Mouse (Mus musculus): Measurements from ENCODE around the gene Slc22a1. TPM values are rescaled to one million over a fixed set of nuclear protein-coding genes. Genes with fewer than 3 reads are reported as not detected.

Gene Slc22a1
- polyA plus RNA-seq, 1 experiment from 2014 or later: 1.1 TPM

GRCm38 (mm10) chr17:12652604-12653003 lies 23.0 kb downstream of the Slc22a1 start:
- WGBS: 81% methylated on average over 11 of the region's 11 CpGs
- no peak overlapping the region for H3K4me3 ChIP-seq
- DNase-seq (ENCODE audit: low spot score): no peak
- H3K27ac ChIP-seq: no peak overlapping the region
- no peaks in the 10 kb centered on the region for H3K27me3 ChIP-seq (ENCODE audit: insufficient read depth, poor library complexity, severe bottlenecking)
- H3K4me1 ChIP-seq: 0 out of 2 replicates have a peak, but pooled peaks cover 5% of the 10 kb centered on the region
- H3K9me3 ChIP-seq: no peaks in the 10 kb centered on the region
- H3K36me3 ChIP-seq: no peaks in the 10 kb centered on the region

GRCm38 (mm10) chr17:12645461-12645860 lies 30.2 kb downstream of the Slc22a1 start:
- DNase-seq (ENCODE audit: low spot score): no peak
- 0 out of 2 replicates have a peak, but pooled peaks cover 2% of the 10 kb centered on the region for H3K9me3 ChIP-seq
- WGBS: 93% methylated on average over 5 of the region's 5 CpGs

GRCm38 (mm10) chr17:12641087-12641486 lies 34.5 kb downstream of the Slc22a1 start:
- H3K27ac ChIP-seq: no peak overlapping the region
- H3K36me3 ChIP-seq: no peaks in the 10 kb centered on the region
- 72% methylated on average over 4 of the region's 4 CpGs for WGBS
- H3K4me3 ChIP-seq: no peak overlapping the region
- no peaks in the 10 kb centered on the region for H3K27me3 ChIP-seq (ENCODE audit: insufficient read depth, poor library complexity, severe bottlenecking)
- H3K4me1 ChIP-seq: peaks cover 3% of the 10 kb centered on the region; the same call in 1 of the 2 replicates
- no peak for DNase-seq (ENCODE audit: low spot score)
- 0 out of 2 replicates have a peak, but pooled peaks cover 7% of the 10 kb centered on the region for H3K9me3 ChIP-seq

More at GRCm38 (mm10) chr17:12645461-12645860, 30.2 kb downstream of the Slc22a1 start:
- Histone ChIP-seq H3K27ac (no peak overlapping the region), H3K27me3 (ENCODE audit: insufficient read depth, poor library complexity, severe bottlenecking) (no peaks in the 10 kb centered on the region), H3K4me3 (no peak overlapping the region), H3K36me3 (no peaks in the 10 kb centered on the region), H3K4me1 (no peaks in the 10 kb centered on the region)

- 78% methylated on average over 3 of the region's 3 CpGs for WGBS
- DNase-seq (ENCODE audit: low spot score): no peak
- 0 out of 2 replicates have a peak, but pooled peaks cover 7% of the 10 kb centered on the region for H3K9me3 ChIP-seq
- H3K4me3 ChIP-seq: no peak overlapping the region
- H3K36me3 ChIP-seq: no peaks in the 10 kb centered on the region
- H3K4me1 ChIP-seq: peaks cover 3% of the 10 kb centered on the region; the same call in 1 of the 2 replicates
- peaks cover 10% of the 10 kb centered on the region; the same call in 1 of the 2 replicates for H3K27me3 ChIP-seq (ENCODE audit: insufficient read depth, poor library complexity, severe bottlenecking)
- H3K27ac ChIP-seq: no peak overlapping the region
These were observed 36.0 kb downstream of the Slc22a1 start for GRCm38 (mm10) chr17:12639585-12639984.

GRCm38 (mm10) chr17:12634814-12635213 lies 40.8 kb downstream of the Slc22a1 start:
- peaks cover 14% of the 10 kb centered on the region; the same call in 1 of the 2 replicates for H3K27me3 ChIP-seq (ENCODE audit: insufficient read depth, poor library complexity, severe bottlenecking)
- no peaks in the 10 kb centered on the region for H3K36me3 ChIP-seq
- WGBS: 70% methylated on average over 4 of the region's 4 CpGs
- no peak for DNase-seq (ENCODE audit: low spot score)
- peaks cover 22% of the 10 kb centered on the region for H3K4me1 ChIP-seq
- H3K9me3 ChIP-seq: 0 out of 2 replicates have a peak, but pooled peaks cover 5% of the 10 kb centered on the region
- no peak overlapping the region for H3K27ac ChIP-seq
- H3K4me3 ChIP-seq: no peak overlapping the region

- Histone ChIP-seq H3K36me3 (no peaks in the 10 kb centered on the region), H3K9me3 (no peaks in the 10 kb centered on the region), H3K27me3 (ENCODE audit: insufficient read depth, poor library complexity, severe bottlenecking) (peaks cover 14% of the 10 kb centered on the region; the same call in 1 of the 2 replicates), H3K27ac (peak overlapping the region; percentile 47; the same call in 1 of the 2 replicates), H3K4me3 (no peak overlapping the region), H3K4me1 (peaks cover 19% of the 10 kb centered on the region)
- peak; percentile 79 for DNase-seq (ENCODE audit: low spot score)
- 21% methylated on average over 7 of the region's 7 CpGs for WGBS
These were observed 43.6 kb downstream of the Slc22a1 start for GRCm38 (mm10) chr17:12631771-12632600.

GRCm38 (mm10) chr17:12630976-12631730 lies 44.5 kb downstream of the Slc22a1 start:
- H3K4me1 ChIP-seq: peaks cover 19% of the 10 kb centered on the region
- DNase-seq (ENCODE audit: low spot score): no peak
- H3K36me3 ChIP-seq: no peaks in the 10 kb centered on the region
- no peak overlapping the region for H3K4me3 ChIP-seq
- H3K9me3 ChIP-seq: no peaks in the 10 kb centered on the region
- H3K27ac ChIP-seq: peak overlapping the region; percentile 30
- peaks cover 14% of the 10 kb centered on the region; the same call in 1 of the 2 replicates for H3K27me3 ChIP-seq (ENCODE audit: insufficient read depth, poor library complexity, severe bottlenecking)
- WGBS: 39% methylated on average over 6 of the region's 6 CpGs

GRCm38 (mm10) chr17:12627983-12628382 lies 47.6 kb downstream of the Slc22a1 start:
- 81% methylated on average over 4 of the region's 4 CpGs for WGBS
- H3K4me3 ChIP-seq: no peak overlapping the region
- H3K9me3 ChIP-seq: 0 out of 2 replicates have a peak, but pooled peaks cover 12% of the 10 kb centered on the region
- DNase-seq (ENCODE audit: low spot score): no peak
- no peaks in the 10 kb centered on the region for H3K27me3 ChIP-seq (ENCODE audit: insufficient read depth, poor library complexity, severe bottlenecking)
- no peak overlapping the region for H3K27ac ChIP-seq
- H3K36me3 ChIP-seq: no peaks in the 10 kb centered on the region
- peaks cover 19% of the 10 kb centered on the region for H3K4me1 ChIP-seq

GRCm38 (mm10) chr17:12619641-12620040 lies 56.0 kb downstream of the Slc22a1 start:
- H3K27me3 ChIP-seq (ENCODE audit: insufficient read depth, poor library complexity, severe bottlenecking): peaks cover 7% of the 10 kb centered on the region; the same call in 1 of the 2 replicates
- no peaks in the 10 kb centered on the region for H3K36me3 ChIP-seq
- H3K4me3 ChIP-seq: no peak overlapping the region
- DNase-seq (ENCODE audit: low spot score): no peak
- 0 out of 2 replicates have a peak, but pooled peaks cover 2% of the 10 kb centered on the region for H3K9me3 ChIP-seq
- no peaks in the 10 kb centered on the region for H3K4me1 ChIP-seq
- WGBS: 80% methylated on average over 2 of the region's 2 CpGs
- H3K27ac ChIP-seq: no peak overlapping the region

GRCm38 (mm10) chr17:12615429-12615828 lies 60.2 kb downstream of the Slc22a1 start:
- Histone ChIP-seq H3K4me1 (no peaks in the 10 kb centered on the region), H3K9me3 (no peaks in the 10 kb centered on the region), H3K4me3 (no peak overlapping the region), H3K27ac (no peak overlapping the region), H3K27me3 (ENCODE audit: insufficient read depth, poor library complexity, severe bottlenecking) (peaks cover 7% of the 10 kb centered on the region; the same call in 1 of the 2 replicates), H3K36me3 (no peaks in the 10 kb centered on the region)
- no peak for DNase-seq (ENCODE audit: low spot score)
- 62% methylated on average over 4 of the region's 4 CpGs for WGBS

GRCm38 (mm10) chr17:12614511-12615385 lies 60.9 kb downstream of the Slc22a1 start:
- 76% methylated on average over 15 of the region's 15 CpGs for WGBS
- H3K4me3 ChIP-seq: no peak overlapping the region
- H3K27me3 ChIP-seq (ENCODE audit: insufficient read depth, poor library complexity, severe bottlenecking): peaks cover 7% of the 10 kb centered on the region; the same call in 1 of the 2 replicates

GRCm38 (mm10) chr17:12607202-12607601 lies 68.4 kb downstream of the Slc22a1 start:
- Histone ChIP-seq H3K4me3 (no peak overlapping the region), H3K4me1 (peaks cover 8% of the 10 kb centered on the region), H3K27me3 (ENCODE audit: insufficient read depth, poor library complexity, severe bottlenecking) (no peaks in the 10 kb centered on the region), H3K36me3 (no peaks in the 10 kb centered on the region), H3K9me3 (no peaks in the 10 kb centered on the region), H3K27ac (no peak overlapping the region)
- DNase-seq (ENCODE audit: low spot score): no peak

More at GRCm38 (mm10) chr17:12614511-12615385, 60.9 kb downstream of the Slc22a1 start:
- no peaks in the 10 kb centered on the region for H3K36me3 ChIP-seq
- no peak for DNase-seq (ENCODE audit: low spot score)
- H3K4me1 ChIP-seq: no peaks in the 10 kb centered on the region
- no peaks in the 10 kb centered on the region for H3K9me3 ChIP-seq
- H3K27ac ChIP-seq: no peak overlapping the region

Data from heart, embryonic 10.5 days (tissue).